8 mouse cellular contexts compared by ENCODE assay signal in the genomic region with DNA sequence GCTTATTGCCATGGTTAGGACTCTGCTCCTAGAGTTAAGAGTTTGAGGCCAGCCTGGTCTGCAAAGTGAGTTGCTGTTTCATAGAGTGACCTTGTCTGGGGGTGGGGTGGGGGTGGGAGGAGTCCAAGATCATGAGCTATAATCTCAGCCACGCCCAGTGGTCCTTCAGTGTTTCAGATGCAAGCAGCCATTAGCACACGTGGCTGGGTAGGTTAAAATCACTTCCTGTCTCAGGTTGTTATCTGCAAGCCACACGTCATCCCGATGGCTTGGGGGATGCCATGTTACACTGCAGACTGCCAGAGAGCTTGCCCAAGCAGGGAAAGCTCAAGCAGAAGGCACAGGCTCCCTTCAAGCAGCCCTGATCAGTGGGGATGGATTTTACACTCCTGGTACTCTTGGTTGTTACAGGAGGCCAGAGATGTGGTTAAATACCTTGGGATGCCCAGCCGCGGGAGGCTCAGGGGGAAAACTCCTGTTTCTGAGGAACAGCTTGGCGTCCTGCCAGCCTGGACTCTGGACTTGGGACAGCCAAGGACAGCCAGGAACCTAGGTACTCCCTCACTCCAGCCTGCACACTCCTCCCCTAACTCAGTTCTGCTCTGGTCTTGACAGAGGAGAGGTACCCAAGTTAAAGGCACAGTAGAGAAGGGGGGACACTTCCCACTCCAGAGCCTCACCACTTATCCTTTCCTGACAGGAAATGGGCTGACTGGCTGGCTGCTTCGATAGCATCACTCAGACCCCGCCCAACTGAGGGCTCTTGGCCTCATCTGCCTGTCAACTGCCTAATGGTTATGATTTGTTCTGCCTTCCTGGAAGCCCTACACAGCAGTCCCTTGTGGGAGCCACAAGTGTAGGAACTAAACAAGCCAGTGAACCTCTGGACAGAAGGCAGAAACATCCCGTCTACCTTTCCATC. TPM values are rescaled to one million over a fixed set of nuclear protein-coding genes. Genes with fewer than 3 reads are reported as not detected.
A peak's percentile ranks its signal among the peaks of the same experiment; 100 is the strongest.
DNase-seq lines count a peak whose midpoint lies in the region.

No protein-coding gene starts in this region.

- WGBS in limb, embryonic 10.5 days = 66% methylated on average over 10 of the region's 10 CpGs

- H3K9me3 ChIP-seq in limb, embryonic 10.5 days (replicated peaks) = no peaks in the 10 kb centered on the region

- 0 out of 2 replicates have a peak, but pooled peaks cover 13% of the 10 kb centered on the region for H3K27me3 ChIP-seq in limb, embryonic 10.5 days (ENCODE audit: low read depth, poor library complexity, severe bottlenecking)

- peaks cover 68% of the 10 kb centered on the region for H3K4me1 ChIP-seq in limb, embryonic 10.5 days

- H3K27ac ChIP-seq in limb, embryonic 10.5 days = peak overlapping the region; percentile 55

- H3K4me3 ChIP-seq in limb, embryonic 10.5 days = no peak overlapping the region

- peak; percentile 38 for DNase-seq in ovary, postnatal 36 days (ENCODE audit: low spot score)
- DNase-seq in ovary, adult 18-20 months (ENCODE audit: low spot score) = no peak
- DNase-seq in adrenal gland, postnatal 25 days = peak; percentile 61
- DNase-seq in limb, embryonic 10.5 days (ENCODE audit: low spot score) = no peak
- peak; percentile 49 to 58 for DNase-seq in natural killer cell, adult 2 months (ENCODE audit: low spot score in 2 of 2)
- no peak for DNase-seq in embryo, embryonic 10 days (ENCODE audit: low spot score)
- DNase-seq in right cerebral cortex, postnatal 10 days (ENCODE audit: low spot score in 2 of 2) = no peak
- DNase-seq in ovary, postnatal 10 days (ENCODE audit: low spot score) = no peak

- no peaks in the 10 kb centered on the region for H3K36me3 ChIP-seq in limb, embryonic 10.5 days

RNA-seq across cellular contexts. Expression of gene Padi3, which starts 5.8 kb away (rescaled TPM):
- not detected in 2 replicates for total RNA-seq in adrenal gland, postnatal 25 days (2021)
- 1.3 and 1.5 TPM in 2 replicates for polyA plus RNA-seq in limb, embryonic 10.5 days (2016; fragmentation: Nextera tagmentation; extraction: Ambion mirVana)

RNA-seq across cellular contexts. Expression of gene Padi1, which starts 29.3 kb away (rescaled TPM):
- not detected in 2 replicates for total RNA-seq in adrenal gland, postnatal 25 days (2021)
- polyA plus RNA-seq in limb, embryonic 10.5 days (2016; fragmentation: Nextera tagmentation; extraction: Ambion mirVana) = 0.36 and 0.44 TPM in 2 replicates

RNA-seq across cellular contexts. Expression of gene Padi4, which starts 42.2 kb away (rescaled TPM):
- total RNA-seq in adrenal gland, postnatal 25 days (2021) = 0.76 TPM in 1 of 2 replicates, not detected in the other
- 0.08 TPM in 1 of 2 replicates, not detected in the other for polyA plus RNA-seq in limb, embryonic 10.5 days (2016; fragmentation: Nextera tagmentation; extraction: Ambion mirVana)

Comparison
In these comparisons a context has a peak if more than half of its experiments do, and no peak if none do; other contexts are left out.
1. DNase-seq: peak in ovary, postnatal 36 days (single experiment), adrenal gland, postnatal 25 days (single experiment) and natural killer cell, adult 2 months (2 of 2); none in ovary, adult 18-20 months (single experiment), limb, embryonic 10.5 days (single experiment), embryo, embryonic 10 days (single experiment), right cerebral cortex, postnatal 10 days (0 of 2) and ovary, postnatal 10 days (single experiment).